Mouse (Mus musculus) spleen, postnatal 14 days (tissue): ENCODE results near the gene Pex26.

ENCODE experiments used
- DNase-seq, 2 experiments: peaks; one replicate each; pipeline ENCODE4 v3.0.0; 2021 to 2022; ENCODE audit warnings: low spot score in 2 of 2

The Pex26 gene

GRCm38 (mm10) chr6:121166098-121166552 lies 17.3 kb upstream of the Pex26 start:
- no peak for DNase-seq

GRCm38 (mm10) chr6:121167381-121167975 lies 16.0 kb upstream of the Pex26 start:
- no peak for DNase-seq

DNA sequence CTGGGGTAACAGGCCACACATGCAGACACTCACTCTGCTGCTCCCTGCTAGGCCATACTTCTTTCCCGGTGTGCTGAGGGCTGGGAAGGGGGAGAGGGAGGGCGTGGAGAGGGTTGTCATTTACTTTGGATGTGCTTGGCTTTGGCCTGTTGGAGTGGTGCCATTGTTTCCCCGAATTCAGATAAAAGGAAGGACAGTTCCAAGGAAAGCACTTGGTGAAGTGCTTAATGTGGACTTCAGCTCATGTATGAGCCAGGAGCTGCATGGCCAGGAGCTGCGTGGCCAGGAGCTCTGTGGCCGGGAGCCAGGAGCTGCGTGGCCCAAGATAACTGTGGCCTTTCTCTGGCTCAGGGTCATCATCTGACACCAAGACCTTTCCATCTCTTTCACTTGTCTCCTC lies 12.4 kb upstream of the Pex26 start:
- no peak for DNase-seq

DNA sequence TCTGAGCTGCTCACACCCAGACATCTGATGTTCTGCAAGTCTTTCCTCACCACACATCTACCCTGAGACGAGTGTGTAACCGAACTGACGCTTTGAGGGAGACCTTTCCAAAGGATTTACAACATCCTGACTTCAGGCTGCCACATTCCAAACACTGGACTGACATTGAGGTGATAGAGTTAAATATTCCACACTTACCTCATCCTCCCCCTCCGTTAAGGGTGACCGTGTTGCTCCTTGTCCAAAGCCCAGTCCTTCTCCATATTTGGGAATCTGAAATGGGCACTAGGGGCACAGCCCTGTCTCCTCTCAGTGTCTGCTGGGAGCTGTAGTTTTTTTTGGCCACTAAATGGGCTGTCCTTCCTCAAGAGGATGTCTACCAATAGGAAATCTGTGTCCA lies 10.0 kb upstream of the Pex26 start:
- no peak for DNase-seq

DNA sequence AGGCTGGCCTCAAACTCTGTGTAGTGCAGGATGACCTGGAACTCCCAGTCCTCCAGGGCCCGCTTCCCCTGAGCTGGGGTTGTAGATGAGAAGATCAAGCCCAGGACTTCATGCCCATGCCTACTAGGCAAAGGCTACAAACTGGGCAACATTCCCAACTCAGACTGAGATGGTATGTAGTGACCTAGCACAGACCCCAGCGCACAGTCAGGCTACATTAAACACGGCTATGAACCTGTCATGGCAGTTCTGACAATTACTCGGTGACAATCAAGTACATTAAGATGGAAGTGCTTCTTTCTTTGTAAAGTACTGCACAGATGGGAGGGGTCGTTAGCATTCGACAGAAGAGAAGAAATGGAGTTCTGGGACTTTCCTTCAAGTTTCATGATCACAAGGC lies 8.7 kb upstream of the Pex26 start:
- DNase-seq, result no peak

DNA sequence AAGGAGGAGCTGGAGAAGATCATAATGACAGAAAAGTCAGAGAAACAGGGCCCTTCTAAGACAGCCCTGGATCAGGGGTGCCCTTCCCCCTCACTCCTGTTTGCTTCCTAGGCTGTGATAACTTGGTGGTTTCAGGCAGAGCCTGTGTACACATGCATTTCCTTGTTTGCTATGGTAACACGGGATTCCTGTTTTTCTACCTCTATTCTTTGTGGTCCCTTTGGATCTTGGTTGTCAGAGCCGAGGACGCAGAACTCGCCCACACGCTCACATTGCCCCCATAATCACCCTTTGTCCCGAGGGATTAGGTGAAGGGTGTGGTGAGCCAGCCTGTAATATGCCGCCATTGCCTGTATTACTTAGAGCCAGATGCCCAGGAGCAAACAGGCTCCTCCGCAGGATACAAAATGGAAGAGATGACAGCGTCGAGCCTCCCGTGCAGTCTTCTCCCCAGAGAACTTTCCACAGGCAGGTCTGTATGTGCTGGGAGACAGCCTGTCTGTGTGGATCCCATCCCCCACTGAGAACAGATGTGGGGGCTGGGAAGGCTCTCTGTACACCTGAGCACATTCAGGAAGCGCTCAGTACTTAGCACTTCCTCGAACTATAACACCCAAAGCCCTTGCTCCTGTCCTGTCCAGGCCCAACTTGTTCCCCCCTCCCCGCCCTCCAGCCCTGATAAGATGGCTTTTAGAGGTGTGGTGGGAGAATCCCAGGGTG lies 7.3 kb upstream of the Pex26 start:
- no peak for DNase-seq

DNA sequence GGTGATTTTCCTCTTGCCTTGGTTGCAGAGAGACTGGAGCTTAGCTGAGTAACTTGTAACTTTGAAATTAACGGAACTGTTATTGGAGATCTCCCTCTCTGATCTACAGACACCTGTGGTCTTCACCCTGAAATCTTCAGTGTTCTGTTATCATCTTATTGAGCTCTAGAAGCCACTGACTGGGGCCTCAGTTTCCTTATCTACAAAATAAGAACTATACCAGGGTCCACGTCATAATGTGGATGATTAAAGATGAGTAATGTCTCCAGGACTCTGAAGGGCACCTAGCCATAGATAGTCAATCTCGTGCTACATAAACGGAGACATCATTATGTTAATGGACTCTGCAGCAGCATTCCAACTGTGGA lies 6.8 kb upstream of the Pex26 start:
- DNase-seq, result no peak

GRCm38 (mm10) chr6:121177118-121177708 lies 6.3 kb upstream of the Pex26 start:
- DNase-seq, result no peak

GRCm38 (mm10) chr6:121178700-121179358 lies 4.6 kb upstream of the Pex26 start:
- peak in 1 of 2 experiments; percentile 25 for DNase-seq

GRCm38 (mm10) chr6:121179846-121180245 lies 3.6 kb upstream of the Pex26 start:
- no peak for DNase-seq

GRCm38 (mm10) chr6:121184198-121185140 lies 1.0 kb downstream of the Pex26 start:
- DNase-seq, result peak; percentile 12 to 37

GRCm38 (mm10) chr6:121185232-121185631 lies 1.8 kb downstream of the Pex26 start:
- DNase-seq, result no peak

DNA sequence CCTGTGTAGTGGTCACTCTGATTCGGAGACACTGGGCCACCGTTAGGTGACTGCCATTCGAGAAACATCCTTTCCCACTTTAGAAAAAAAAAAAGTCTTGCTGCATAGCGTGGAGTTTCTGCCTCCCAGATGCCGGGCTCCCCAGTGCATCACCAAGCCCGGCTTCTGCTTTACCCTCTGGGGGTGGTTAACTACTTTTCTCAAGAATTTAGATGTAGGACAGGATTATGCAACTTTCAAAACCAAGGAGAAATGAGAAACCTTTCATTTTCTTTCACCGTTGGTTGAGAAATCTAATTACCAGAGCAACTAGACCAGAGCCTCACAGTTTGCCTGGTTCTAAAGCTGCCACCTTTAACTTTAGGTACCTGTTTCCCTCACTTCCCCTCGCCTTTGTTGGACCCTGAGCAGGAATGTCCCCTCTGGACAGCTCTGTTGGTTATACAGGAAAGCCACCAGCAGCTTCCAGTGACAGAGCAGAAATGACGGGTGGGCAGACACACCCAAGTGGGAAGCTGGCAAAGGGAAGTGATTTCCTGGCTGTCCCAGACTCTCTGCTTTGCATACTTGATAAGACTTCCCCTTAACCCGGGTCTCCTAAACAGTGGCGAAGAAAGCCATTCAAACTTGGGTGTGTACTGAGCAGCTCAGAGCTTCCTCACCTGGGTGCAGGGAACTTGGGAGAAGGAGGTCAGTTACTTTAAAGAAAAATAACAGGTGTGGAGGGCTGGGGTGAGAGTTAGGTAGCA lies 8.0 kb downstream of the Pex26 start:
- no peak for DNase-seq

GRCm38 (mm10) chr6:121194061-121194955 lies 10.8 kb downstream of the Pex26 start:
- no peak for DNase-seq

DNA sequence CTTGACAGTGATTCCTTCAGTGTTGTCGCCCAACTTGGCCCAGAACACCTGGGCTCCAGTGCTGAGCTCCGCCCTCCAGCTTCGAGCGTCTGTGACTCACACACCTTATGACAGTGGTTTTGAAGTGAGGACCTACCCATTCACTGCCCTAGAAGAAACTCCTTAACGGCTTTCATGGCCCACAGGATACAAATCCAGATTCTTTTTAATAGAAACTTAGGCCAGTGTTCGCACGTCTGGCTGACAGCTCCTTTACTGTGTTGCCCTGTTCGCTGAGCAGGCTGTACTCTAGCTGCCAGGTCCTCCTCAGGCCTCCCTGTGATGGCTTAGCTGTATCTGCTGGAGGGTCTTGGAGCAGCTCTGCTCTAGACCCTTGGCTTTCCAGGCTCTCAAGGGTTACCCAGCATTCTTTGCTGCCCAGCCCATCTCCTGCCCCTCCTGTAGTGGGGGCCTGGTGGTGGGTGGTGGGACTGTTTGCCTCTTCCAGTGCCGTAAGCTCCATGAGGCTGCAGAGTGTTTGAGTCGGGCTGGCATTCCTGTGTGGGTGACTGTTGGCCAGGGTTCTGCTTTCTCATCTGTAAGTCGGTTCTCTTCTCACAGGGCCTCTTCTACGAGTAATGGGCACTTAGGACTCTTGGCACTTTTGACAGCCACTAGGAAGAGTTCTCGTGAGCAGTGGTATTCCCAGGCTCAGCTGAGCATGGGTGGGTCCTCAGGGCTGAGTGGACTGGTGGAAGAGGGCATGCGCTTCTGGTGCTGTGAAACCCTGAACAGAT lies 11.7 kb downstream of the Pex26 start:
- no peak for DNase-seq

- no peak for DNase-seq
Observed at GRCm38 (mm10) chr6:121197807-121198365, 14.4 kb downstream of the Pex26 start.

DNA sequence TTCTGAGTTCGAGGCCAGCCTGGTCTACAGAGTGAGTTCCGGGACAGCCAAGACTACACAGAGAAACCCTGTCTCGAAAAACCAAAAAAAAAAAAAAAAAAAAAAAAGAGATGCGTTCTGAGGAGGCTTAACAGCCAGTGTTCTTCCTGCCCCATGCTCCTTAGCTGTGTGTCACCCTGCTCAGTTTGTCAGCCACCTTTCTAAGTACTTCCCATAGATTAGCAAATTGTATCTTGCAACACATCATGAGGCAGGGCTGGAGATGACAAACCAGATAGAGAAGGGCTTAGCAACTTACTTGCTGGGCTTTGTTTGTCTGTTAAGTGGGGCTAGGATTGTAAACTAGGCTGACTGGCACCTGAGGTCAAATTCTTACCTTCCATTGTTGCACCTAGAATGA lies 17.0 kb downstream of the Pex26 start:
- no peak for DNase-seq

- no peak for DNase-seq
Observed at GRCm38 (mm10) chr6:121202026-121202425, 18.6 kb downstream of the Pex26 start.

GRCm38 (mm10) chr6:121206481-121206880 lies 23.0 kb downstream of the Pex26 start:
- DNase-seq, result no peak
